Mouse (Mus musculus) ES-Bruce4 (cell line): ENCODE data around the gene Hsd17b14.

Experiments used
- CTCF ChIP-seq: IDR thresholded peaks from one replicate; pipeline ENCODE4 v1.8.1; 2011; ENCODE audit warnings: low read depth, low read length
- EP300 ChIP-seq: IDR thresholded peaks from 2 replicates; pipeline ENCODE4 v1.6.1; 2011; ENCODE audit warnings: low read depth, low read length; ENCODE audit not compliant: insufficient read depth
- POLR2A ChIP-seq: IDR thresholded peaks from one replicate; pipeline ENCODE4 v1.8.1; 2011; ENCODE audit warnings: low read length; ENCODE audit not compliant: insufficient read depth

- TF ChIP-seq CTCF = no peak
- peak; percentile 37 for TF ChIP-seq POLR2A
- peak; percentile 72; the same call in 1 of the 2 replicates for TF ChIP-seq EP300
Observed at GRCm38 (mm10) chr7:45570103-45570741, 15.5 kb downstream of the Hsd17b14 start, which contains the start of gene Bcat2.
